Mouse (Mus musculus): Measurements from ENCODE around the gene Gys1. TPM values are rescaled to one million over a fixed set of nuclear protein-coding genes. Genes with fewer than 3 reads are reported as not detected.

The Gys1 gene
- polyA plus RNA-seq, 1 experiment: 9.5 TPM

- Histone ChIP-seq H3K4me1 (ENCODE audit: control insufficient read depth, insufficient read depth, insufficient read length, low read length) (peaks cover 8% of the 10 kb centered on the region), H3K4me3 (ENCODE audit: low read depth, low read length) (no peak overlapping the region), H3K36me3 (ENCODE audit: control insufficient read depth, insufficient read depth, low read length) (peaks cover 17% of the 10 kb centered on the region), H3K27ac (ENCODE audit: insufficient read depth, low read depth, low read length) (no peak overlapping the region), H3K27me3 (ENCODE audit: control insufficient read depth, insufficient read depth, low read length) (no peaks in the 10 kb centered on the region)
- no peak for TF ChIP-seq CTCF (IDR thresholded peaks at IDR 0.05; ENCODE audit: extremely low read depth, insufficient read length, insufficient replicate concordance, low read depth, low read length)
- no peak for TF ChIP-seq POLR2A (IDR thresholded peaks at IDR 0.05; ENCODE audit: low read depth, low read length)
- 82% methylated on average over 7 of the region's 7 CpGs for WGBS
Observed at GRCm38 (mm10) chr7:45489578-45489977, 54.9 kb downstream of the Gys1 start.

DNA sequence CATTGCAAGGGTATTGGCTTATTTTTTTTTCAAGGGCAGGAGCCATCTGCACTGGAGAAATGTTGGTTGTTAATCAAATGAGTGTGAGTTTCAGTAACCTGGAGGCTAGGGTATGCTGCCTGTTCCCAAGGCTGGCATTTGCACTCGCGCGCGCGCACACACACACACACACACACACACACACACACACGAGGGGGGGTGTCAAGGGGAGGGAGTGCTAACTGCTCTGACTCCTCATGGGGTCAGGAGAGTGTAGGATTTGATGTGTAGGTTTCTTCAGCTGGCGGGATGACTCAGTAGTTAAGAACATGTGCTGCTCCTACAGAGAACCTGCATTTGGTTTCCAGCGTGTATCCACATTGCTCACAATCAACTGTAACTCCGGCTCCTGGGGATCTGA, 56.2 kb downstream of the Gys1 start:
- Histone ChIP-seq H3K27ac (ENCODE audit: insufficient read depth, low read depth, low read length) (0 out of 2 replicates have a peak overlapping the region, but pooled peaks have one; percentile 5), H3K27me3 (ENCODE audit: control insufficient read depth, insufficient read depth, low read length) (no peaks in the 10 kb centered on the region)
- WGBS: 57% methylated on average over 9 of the region's 9 CpGs

DNA sequence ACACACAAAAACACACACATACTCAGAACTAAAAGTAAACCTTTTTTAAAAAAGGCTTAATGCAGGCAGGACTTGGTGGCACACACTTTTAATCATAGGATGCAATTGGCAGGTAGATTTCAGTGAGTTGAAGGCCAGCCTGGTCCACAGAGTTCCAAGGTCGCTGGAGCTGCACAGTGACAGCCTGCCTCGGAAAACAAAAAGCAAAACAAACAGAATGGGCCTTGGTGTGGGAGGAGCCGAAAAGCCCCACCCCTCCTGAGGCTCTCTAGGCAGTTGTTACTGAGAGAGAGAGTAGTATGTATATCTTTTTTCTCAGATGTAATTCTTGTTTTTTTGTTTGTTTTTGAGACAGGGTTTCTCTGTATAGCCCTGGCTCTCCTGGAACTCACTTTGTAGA, 56.6 kb downstream of the Gys1 start:
- Histone ChIP-seq H3K27me3 (ENCODE audit: control insufficient read depth, insufficient read depth, low read length) (no peaks in the 10 kb centered on the region), H3K4me3 (ENCODE audit: low read depth, low read length) (no peak overlapping the region), H3K4me1 (ENCODE audit: control insufficient read depth, insufficient read depth, insufficient read length, low read length) (peaks cover 8% of the 10 kb centered on the region), H3K36me3 (ENCODE audit: control insufficient read depth, insufficient read depth, low read length) (peaks cover 33% of the 10 kb centered on the region), H3K27ac (ENCODE audit: insufficient read depth, low read depth, low read length) (0 out of 2 replicates have a peak overlapping the region, but pooled peaks have one; percentile 5)
- 3% methylated on average over 3 of the region's 3 CpGs for WGBS
- no peak for TF ChIP-seq POLR2A (IDR thresholded peaks at IDR 0.05; ENCODE audit: low read depth, low read length)

More for the DNA sequence above, 56.2 kb downstream of the Gys1 start:
- TF ChIP-seq POLR2A (IDR thresholded peaks at IDR 0.05; ENCODE audit: low read depth, low read length) (no peak), CTCF (IDR thresholded peaks at IDR 0.05; ENCODE audit: extremely low read depth, insufficient read length, insufficient replicate concordance, low read depth, low read length) (no peak)
- Histone ChIP-seq H3K4me1 (ENCODE audit: control insufficient read depth, insufficient read depth, insufficient read length, low read length) (peaks cover 8% of the 10 kb centered on the region), H3K36me3 (ENCODE audit: control insufficient read depth, insufficient read depth, low read length) (peaks cover 29% of the 10 kb centered on the region), H3K4me3 (ENCODE audit: low read depth, low read length) (no peak overlapping the region)

GRCm38 (mm10) chr7:45492225-45492844, 57.7 kb downstream of the Gys1 start:
- WGBS: 94% methylated on average over 8 of the region's 8 CpGs
- Histone ChIP-seq H3K4me1 (ENCODE audit: control insufficient read depth, insufficient read depth, insufficient read length, low read length) (peaks cover 8% of the 10 kb centered on the region), H3K27ac (ENCODE audit: insufficient read depth, low read depth, low read length) (no peak overlapping the region)

GRCm38 (mm10) chr7:45492951-45493350, 58.3 kb downstream of the Gys1 start:
- no peak overlapping the region for H3K4me3 ChIP-seq (ENCODE audit: low read depth, low read length)
- H3K36me3 ChIP-seq (ENCODE audit: control insufficient read depth, insufficient read depth, low read length): peaks cover 48% of the 10 kb centered on the region
- no peak overlapping the region for H3K27ac ChIP-seq (ENCODE audit: insufficient read depth, low read depth, low read length)
- WGBS: 82% methylated on average over 5 of the region's 5 CpGs
- peaks cover 8% of the 10 kb centered on the region for H3K4me1 ChIP-seq (ENCODE audit: control insufficient read depth, insufficient read depth, insufficient read length, low read length)
- no peak for TF ChIP-seq CTCF (IDR thresholded peaks at IDR 0.05; ENCODE audit: extremely low read depth, insufficient read length, insufficient replicate concordance, low read depth, low read length)
- no peak for TF ChIP-seq POLR2A (IDR thresholded peaks at IDR 0.05; ENCODE audit: low read depth, low read length)
- H3K27me3 ChIP-seq (ENCODE audit: control insufficient read depth, insufficient read depth, low read length): no peaks in the 10 kb centered on the region

More at GRCm38 (mm10) chr7:45492225-45492844, 57.7 kb downstream of the Gys1 start:
- no peaks in the 10 kb centered on the region for H3K27me3 ChIP-seq (ENCODE audit: control insufficient read depth, insufficient read depth, low read length)
- peaks cover 44% of the 10 kb centered on the region for H3K36me3 ChIP-seq (ENCODE audit: control insufficient read depth, insufficient read depth, low read length)
- no peak for TF ChIP-seq POLR2A (IDR thresholded peaks at IDR 0.05; ENCODE audit: low read depth, low read length)
- no peak for TF ChIP-seq CTCF (IDR thresholded peaks at IDR 0.05; ENCODE audit: extremely low read depth, insufficient read length, insufficient replicate concordance, low read depth, low read length)
- H3K4me3 ChIP-seq (ENCODE audit: low read depth, low read length): no peak overlapping the region

DNA sequence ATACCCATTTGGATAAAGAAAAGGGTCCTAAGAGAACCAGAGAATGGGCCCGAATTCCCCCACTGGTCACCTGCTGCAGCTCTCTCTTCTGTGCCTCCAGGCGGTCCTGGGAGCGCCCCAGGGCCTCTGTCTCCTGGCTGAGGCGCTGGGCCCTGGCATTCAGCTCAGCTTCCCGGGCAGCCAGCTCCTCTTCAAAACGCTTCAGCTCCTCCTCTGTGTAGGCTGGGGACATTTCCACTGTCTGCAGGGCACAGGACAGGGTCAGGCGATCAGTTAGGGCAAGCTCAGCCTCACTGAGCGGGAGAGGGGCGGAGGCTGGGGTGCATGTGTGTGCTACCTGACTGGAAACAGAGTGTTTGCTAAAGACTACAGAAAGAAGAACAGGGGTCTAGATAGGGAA, 59.9 kb downstream of the Gys1 start:
- WGBS: 92% methylated on average over 9 of the region's 9 CpGs
- Histone ChIP-seq H3K4me1 (ENCODE audit: control insufficient read depth, insufficient read depth, insufficient read length, low read length) (peaks cover 3% of the 10 kb centered on the region), H3K27me3 (ENCODE audit: control insufficient read depth, insufficient read depth, low read length) (no peaks in the 10 kb centered on the region), H3K36me3 (ENCODE audit: control insufficient read depth, insufficient read depth, low read length) (peaks cover 63% of the 10 kb centered on the region), H3K27ac (ENCODE audit: insufficient read depth, low read depth, low read length) (no peak overlapping the region), H3K4me3 (ENCODE audit: low read depth, low read length) (no peak overlapping the region)
- TF ChIP-seq CTCF (IDR thresholded peaks at IDR 0.05; ENCODE audit: extremely low read depth, insufficient read length, insufficient replicate concordance, low read depth, low read length): no peak

- TF ChIP-seq CTCF (IDR thresholded peaks at IDR 0.05; ENCODE audit: extremely low read depth, insufficient read length, insufficient replicate concordance, low read depth, low read length): no peak
- TF ChIP-seq POLR2A (IDR thresholded peaks at IDR 0.05; ENCODE audit: low read depth, low read length): no peak
- WGBS: 98% methylated on average over 6 of the region's 6 CpGs
- peaks cover 78% of the 10 kb centered on the region for H3K36me3 ChIP-seq (ENCODE audit: control insufficient read depth, insufficient read depth, low read length)
Observed at GRCm38 (mm10) chr7:45498427-45498826, 63.8 kb downstream of the Gys1 start.

More at GRCm38 (mm10) chr7:45498427-45498826, 63.8 kb downstream of the Gys1 start:
- no peak overlapping the region for H3K4me3 ChIP-seq (ENCODE audit: low read depth, low read length)
- no peaks in the 10 kb centered on the region for H3K27me3 ChIP-seq (ENCODE audit: control insufficient read depth, insufficient read depth, low read length)
- H3K4me1 ChIP-seq (ENCODE audit: control insufficient read depth, insufficient read depth, insufficient read length, low read length): no peaks in the 10 kb centered on the region
- H3K27ac ChIP-seq (ENCODE audit: insufficient read depth, low read depth, low read length): no peak overlapping the region

Other genes with a start within 250 kb of the Gys1 start
- not detected in 2 replicates for gene Ccdc155, start 230.0 kb upstream of the Gys1 start, polyA plus RNA-seq (2012; rRNA removed)
- gene Dkkl1, start 222.7 kb upstream of the Gys1 start, polyA plus RNA-seq (2012; rRNA removed): 0.24 and 0.84 TPM in 2 replicates
- gene Tead2, start 219.1 kb upstream of the Gys1 start, polyA plus RNA-seq (2012; rRNA removed): 8.0 and 32.2 TPM in 2 replicates
- gene Cd37, start 195.7 kb upstream of the Gys1 start, polyA plus RNA-seq (2012; rRNA removed): 33.4 and 63.6 TPM in 2 replicates
- not detected in 2 replicates for gene Slc6a16, start 193.8 kb upstream of the Gys1 start, polyA plus RNA-seq (2012; rRNA removed)
- not detected in 2 replicates for gene Slc6a21, start 157.3 kb upstream of the Gys1 start, polyA plus RNA-seq (2012; rRNA removed)
- 101 and 257 TPM in 2 replicates for gene Trpm4, start 101.1 kb upstream of the Gys1 start, polyA plus RNA-seq (2012; rRNA removed)
- 0.14 and 0.46 TPM in 2 replicates for gene Hrc, start 99.6 kb upstream of the Gys1 start, polyA plus RNA-seq (2012; rRNA removed)
- gene Ppfia3, start 67.8 kb upstream of the Gys1 start, polyA plus RNA-seq (2012; rRNA removed): 15.4 and 63.9 TPM in 2 replicates
- 2.9 and 4.0 TPM in 2 replicates for gene Lin7b, start 64.3 kb upstream of the Gys1 start, polyA plus RNA-seq (2012; rRNA removed)
- gene Snrnp70, start 39.1 kb upstream of the Gys1 start, polyA plus RNA-seq (2012; rRNA removed): 73.2 and 122 TPM in 2 replicates
- 0.04 TPM in 1 of 2 replicates, not detected in the other for gene Kcna7, start 29.2 kb upstream of the Gys1 start, polyA plus RNA-seq (2012; rRNA removed)
- gene Ntf5, start 21.1 kb upstream of the Gys1 start, polyA plus RNA-seq (2012; rRNA removed): 0.13 and 0.28 TPM in 2 replicates
- gene Lhb, start 14.0 kb upstream of the Gys1 start, polyA plus RNA-seq (2012; rRNA removed): 0.66 TPM in 1 of 2 replicates, not detected in the other
- gene Ruvbl2, start 3.3 kb downstream of the Gys1 start, polyA plus RNA-seq (2012; rRNA removed): 22.3 and 54.3 TPM in 2 replicates
- 1,857 and 2,336 TPM in 2 replicates for gene Ftl1, start 25.0 kb downstream of the Gys1 start, polyA plus RNA-seq (2012; rRNA removed)
- 57.1 and 105 TPM in 2 replicates for gene Bax, start 32.1 kb downstream of the Gys1 start, polyA plus RNA-seq (2012; rRNA removed)
- 0.09 TPM in 1 of 2 replicates, not detected in the other for gene Tulp2, start 47.0 kb downstream of the Gys1 start, polyA plus RNA-seq (2012; rRNA removed)
- 0.23 TPM in 1 of 2 replicates, not detected in the other for gene Gm45808, start 52.0 kb downstream of the Gys1 start, polyA plus RNA-seq (2012; rRNA removed)
- 0.34 and 0.41 TPM in 2 replicates for gene Dhdh, start 54.0 kb downstream of the Gys1 start, polyA plus RNA-seq (2012; rRNA removed)
- 143 and 456 TPM in 2 replicates for gene Nucb1, start 75.6 kb downstream of the Gys1 start, polyA plus RNA-seq (2012; rRNA removed)
- gene Ppp1r15a, start 91.4 kb downstream of the Gys1 start, polyA plus RNA-seq (2012; rRNA removed): 15.3 and 15.9 TPM in 2 replicates
- 4.7 and 4.9 TPM in 2 replicates for gene Plekha4, start 91.5 kb downstream of the Gys1 start, polyA plus RNA-seq (2012; rRNA removed)
- 0.20 and 0.25 TPM in 2 replicates for gene Hsd17b14, start 120.0 kb downstream of the Gys1 start, polyA plus RNA-seq (2012; rRNA removed)
- 26.3 and 41.8 TPM in 2 replicates for gene Bcat2, start 135.3 kb downstream of the Gys1 start, polyA plus RNA-seq (2012; rRNA removed)
- gene Fgf21, start 180.6 kb downstream of the Gys1 start, polyA plus RNA-seq (2012; rRNA removed): 0.29 and 4.2 TPM in 2 replicates
- 1.7 and 2.5 TPM in 2 replicates for gene Fut1, start 182.4 kb downstream of the Gys1 start, polyA plus RNA-seq (2012; rRNA removed)
- 0.24 and 0.25 TPM in 2 replicates for gene Izumo1, start 187.0 kb downstream of the Gys1 start, polyA plus RNA-seq (2012; rRNA removed)
- gene Rasip1, start 192.6 kb downstream of the Gys1 start, polyA plus RNA-seq (2012; rRNA removed): 7.2 and 11.6 TPM in 2 replicates
- gene Mamstr, start 205.1 kb downstream of the Gys1 start, polyA plus RNA-seq (2012; rRNA removed): 0.63 and 0.84 TPM in 2 replicates
- 1.2 and 18.4 TPM in 2 replicates for gene Fut2, start 231.6 kb downstream of the Gys1 start, polyA plus RNA-seq (2012; rRNA removed)
- gene Ntn5, start 249.2 kb downstream of the Gys1 start, polyA plus RNA-seq (2012; rRNA removed): 0.39 and 0.47 TPM in 2 replicates